Mouse (Mus musculus) lung, postnatal 0 days (tissue): Measurements from ENCODE around the gene Cmtm7. TPM values are rescaled to one million over a fixed set of nuclear protein-coding genes. Genes with fewer than 3 reads are reported as not detected.

Source experiments
- ATAC-seq: fragments of 200-750 bp; cut with Nextera tagmentation; 2 replicates; pipeline ENCODE4 v1.8.0; 2017; ENCODE audit warnings: moderate library complexity
- DNase-seq: peaks from one replicate; pipeline ENCODE4 v3.0.0-alpha.2; 2016; ENCODE audit warnings: low spot score
- H3K27ac ChIP-seq: fragments of 300-500 bp; sonication (generic); 2 replicates; pipeline ENCODE4 v1.5.1; 2014; ENCODE audit warnings: antibody characterized with exemption, mild to moderate bottlenecking, low read length, mixed read lengths
- H3K27me3 ChIP-seq: fragments of 300-500 bp; sonication (generic); replicated peaks from 2 replicates; pipeline ENCODE4 v1.6.1; 2014; ENCODE audit warnings: low read length, mixed read lengths; ENCODE audit not compliant: insufficient read depth
- H3K36me3 ChIP-seq: fragments of 300-500 bp; sonication (generic); 2 replicates; pipeline ENCODE4 v1.6.1; 2014; ENCODE audit warnings: low read length, mixed read lengths; ENCODE audit not compliant: insufficient read depth
- H3K4me1 ChIP-seq: fragments of 300-500 bp; sonication (generic); 2 replicates; pipeline ENCODE4 v1.6.1; 2014; ENCODE audit warnings: antibody characterized with exemption, low read depth, low read length, mixed read lengths; ENCODE audit not compliant: insufficient read depth
- H3K4me2 ChIP-seq: fragments of 300-500 bp; sonication (generic); replicated peaks from 2 replicates; pipeline ENCODE4 v1.6.1; 2014; ENCODE audit warnings: low read depth, mild to moderate bottlenecking, low read length, moderate library complexity, mixed read lengths
- H3K4me3 ChIP-seq: fragments of 300-500 bp; sonication (generic); 2 replicates; pipeline ENCODE4 v1.5.1; 2014; ENCODE audit warnings: low read depth, low read length
- H3K9ac ChIP-seq: fragments of 300-500 bp; sonication (generic); replicated peaks from 2 replicates; pipeline ENCODE4 v1.6.1; 2014; ENCODE audit warnings: low read depth, mild to moderate bottlenecking
- H3K9me3 ChIP-seq: fragments of 300-500 bp; sonication (generic); 2 replicates; pipeline ENCODE4 v1.6.1; 2016; ENCODE audit warnings: low read length, mixed read lengths
- CTCF ChIP-seq: IDR thresholded peaks from 2 replicates; pipeline ENCODE4 v1.5.1; 2016; ENCODE audit warnings: antibody characterized with exemption, mild to moderate bottlenecking
- EP300 ChIP-seq: IDR thresholded peaks from 2 replicates; pipeline ENCODE4 v1.6.1; 2016; ENCODE audit warnings: antibody characterized with exemption, mild to moderate bottlenecking, control low read depth
- WGBS: fragments of 180-500 bp; shearing (Covaris S2); extraction: QIAGEN DNeasy Blood & Tissue Kit; methylation state at CpG from one replicate; pipeline ENCODE4 v1.1.7; 2014; 5-methylcytosine and 5-hydroxymethylcytosine counted together
- polyA plus RNA-seq: library from polyadenylated mRNA; unstranded; fragments of >200 nt; fragmentation: Nextera tagmentation; extraction: Ambion mirVana; gene quantifications from 2 replicates; pipeline ENCODE4 v1.2.1, GENCODE M21; 2015

The Cmtm7 gene
- polyA plus RNA-seq, 1 experiment from 2014 or later: 74.8 TPM

- no peak overlapping the region for H3K27ac ChIP-seq
- no peak for ATAC-seq
- 57% methylated on average over 6 of the region's 6 CpGs for WGBS
These were observed 7.0 kb downstream of the Cmtm7 start for GRCm38 (mm10) chr9:114774629-114775028.

GRCm38 (mm10) chr9:114771565-114771964 lies 10.1 kb downstream of the Cmtm7 start:
- Histone ChIP-seq H3K36me3 (no peaks in the 10 kb centered on the region), H3K27me3 (no peaks in the 10 kb centered on the region), H3K4me3 (no peak overlapping the region), H3K9me3 (no peaks in the 10 kb centered on the region), H3K4me2 (no peak overlapping the region), H3K27ac (no peak overlapping the region), H3K4me1 (peaks cover 7% of the 10 kb centered on the region; the same call in 1 of the 2 replicates), H3K9ac (no peak overlapping the region)
- no peak for ATAC-seq
- 88% methylated on average over 7 of the region's 7 CpGs for WGBS
- no peak for DNase-seq
- TF ChIP-seq EP300: no peak
- TF ChIP-seq CTCF: no peak

More at GRCm38 (mm10) chr9:114774629-114775028, 7.0 kb downstream of the Cmtm7 start:
- no peak overlapping the region for H3K9ac ChIP-seq
- peaks cover 7% of the 10 kb centered on the region; the same call in 1 of the 2 replicates for H3K4me1 ChIP-seq
- TF ChIP-seq EP300 (no peak), CTCF (no peak)
- no peak overlapping the region for H3K4me3 ChIP-seq
- H3K36me3 ChIP-seq: no peaks in the 10 kb centered on the region
- no peaks in the 10 kb centered on the region for H3K27me3 ChIP-seq
- H3K9me3 ChIP-seq: no peaks in the 10 kb centered on the region
- no peak for DNase-seq
- no peak overlapping the region for H3K4me2 ChIP-seq

GRCm38 (mm10) chr9:114770224-114770623 lies 11.4 kb downstream of the Cmtm7 start:
- Histone ChIP-seq H3K27me3 (no peaks in the 10 kb centered on the region), H3K9me3 (no peaks in the 10 kb centered on the region), H3K27ac (no peak overlapping the region), H3K4me1 (peaks cover 3% of the 10 kb centered on the region; the same call in 1 of the 2 replicates), H3K4me2 (no peak overlapping the region), H3K9ac (no peak overlapping the region), H3K4me3 (no peak overlapping the region), H3K36me3 (no peaks in the 10 kb centered on the region)
- TF ChIP-seq EP300 (no peak), CTCF (no peak)
- DNase-seq: peak; percentile 39
- 0 out of 2 replicates have a peak, but pooled peaks have one; percentile 27 for ATAC-seq
- WGBS: 84% methylated on average over 4 of the region's 4 CpGs

GRCm38 (mm10) chr9:114768066-114768465 lies 13.6 kb downstream of the Cmtm7 start:
- Histone ChIP-seq H3K36me3 (no peaks in the 10 kb centered on the region), H3K4me2 (no peak overlapping the region), H3K4me1 (no peaks in the 10 kb centered on the region), H3K27me3 (no peaks in the 10 kb centered on the region), H3K9me3 (no peaks in the 10 kb centered on the region), H3K4me3 (no peak overlapping the region), H3K9ac (no peak overlapping the region), H3K27ac (0 out of 2 replicates have a peak overlapping the region, but pooled peaks have one; percentile 38)
- ATAC-seq (peak; percentile 47; the same call in 1 of the 2 replicates), DNase-seq (peak; percentile 39)
- WGBS: 43% methylated on average over 10 of the region's 10 CpGs
- TF ChIP-seq CTCF (no peak), EP300 (no peak)

- Histone ChIP-seq H3K9ac (no peak overlapping the region), H3K4me3 (no peak overlapping the region), H3K9me3 (no peaks in the 10 kb centered on the region), H3K36me3 (no peaks in the 10 kb centered on the region), H3K4me2 (no peak overlapping the region), H3K27ac (0 out of 2 replicates have a peak overlapping the region, but pooled peaks have one; percentile 38), H3K4me1 (no peaks in the 10 kb centered on the region), H3K27me3 (no peaks in the 10 kb centered on the region)
- TF ChIP-seq EP300 (no peak), CTCF (no peak)
- ATAC-seq: 0 out of 2 replicates have a peak, but pooled peaks have one; percentile 20
- WGBS: 69% methylated on average over 2 of the region's 2 CpGs
- no peak for DNase-seq
These were observed 14.1 kb downstream of the Cmtm7 start for GRCm38 (mm10) chr9:114767507-114767906.

GRCm38 (mm10) chr9:114767030-114767429 lies 14.6 kb downstream of the Cmtm7 start:
- Histone ChIP-seq H3K36me3 (no peaks in the 10 kb centered on the region), H3K9ac (no peak overlapping the region), H3K4me2 (no peak overlapping the region), H3K4me3 (no peak overlapping the region), H3K27me3 (no peaks in the 10 kb centered on the region), H3K27ac (no peak overlapping the region), H3K9me3 (no peaks in the 10 kb centered on the region), H3K4me1 (no peaks in the 10 kb centered on the region)
- DNase-seq: no peak
- TF ChIP-seq EP300: no peak
- TF ChIP-seq CTCF: no peak
- WGBS: 61% methylated on average over 13 of the region's 13 CpGs
- ATAC-seq: 0 out of 2 replicates have a peak, but pooled peaks have one; percentile 16
